ENCODE assay signal across 12 mouse cellular contexts in genomic region chr16:91896426-91896830, GRCm38 (mm10).
DNase-seq lines count a peak whose midpoint lies in the region; ATAC-seq lines count a peak whose summit lies in the region.
"Had no signal": no experiment of that assay in that cellular context is flagged by ENCODE, and none has a peak within 500 bp of the region (broad histone marks: within the 10 kb centered on the region; RNA-seq: fewer than 3 reads in every experiment).

No protein-coding gene starts in this region.

- no peak overlapping the region for H3K4me2 ChIP-seq in hindbrain, embryonic 14.5 days (replicated peaks)
- H3K4me2 ChIP-seq: liver, embryonic 13.5 days; midbrain, embryonic 12.5 days had no signal

- ATAC-seq in hindbrain, embryonic 14.5 days (ENCODE audit: low FRiP score): no peak; the same call in 1 of the 2 replicates

- H3K27me3 ChIP-seq in hindbrain, embryonic 14.5 days (ENCODE audit: control insufficient read depth, insufficient read depth, low read length): no peaks in the 10 kb centered on the region
- H3K27me3 ChIP-seq in hindbrain, embryonic 10.5 days (ENCODE audit: insufficient read depth, poor library complexity, severe bottlenecking): no peaks in the 10 kb centered on the region
- H3K27me3 ChIP-seq: midbrain, embryonic 12.5 days had no signal

- DNase-seq in hindbrain, embryonic 14.5 days (ENCODE audit: low spot score): no peak
- no peak for DNase-seq in hindbrain, embryonic 10.5 days (ENCODE audit: low spot score)
- peak; percentile 86 to 87 for DNase-seq in cerebellum, postnatal 10 days
- DNase-seq in layer of hippocampus, adult 9-11 months: peak; percentile 83
- DNase-seq in right cerebral cortex, adult 2 months (ENCODE audit: low spot score in 2 of 2): peak; percentile 62 to 66
- DNase-seq in spleen, postnatal 10 days (ENCODE audit: low spot score in 2 of 2): no peak
- no peak for DNase-seq in embryo, embryonic 10.5 days (ENCODE audit: low spot score)
- DNase-seq in gastrocnemius, postnatal 4 days (ENCODE audit: low spot score in 2 of 2): no peak
- DNase-seq: embryo, embryonic 11 days; gastrocnemius, postnatal 36 days; liver, embryonic 13.5 days had no signal

- WGBS in hindbrain, embryonic 14.5 days: 62% methylated on average over 6 of the region's 6 CpGs
- 79% methylated on average over 6 of the region's 6 CpGs for WGBS in hindbrain, embryonic 10.5 days

- peaks cover 64% of the 10 kb centered on the region for H3K36me3 ChIP-seq in hindbrain, embryonic 14.5 days (replicated peaks; ENCODE audit: control insufficient read depth, insufficient read depth)
- 0 out of 2 replicates have a peak, but pooled peaks cover 4% of the 10 kb centered on the region for H3K36me3 ChIP-seq in hindbrain, embryonic 10.5 days
- H3K36me3 ChIP-seq: liver, embryonic 13.5 days had no signal

- no peaks in the 10 kb centered on the region for H3K9me3 ChIP-seq in hindbrain, embryonic 14.5 days (ENCODE audit: control insufficient read depth, low read length)
- H3K9me3 ChIP-seq in hindbrain, embryonic 10.5 days: no peaks in the 10 kb centered on the region
- H3K9me3 ChIP-seq: liver, embryonic 13.5 days; midbrain, embryonic 12.5 days had no signal

- no peak overlapping the region for H3K4me3 ChIP-seq in hindbrain, embryonic 14.5 days (replicated peaks; ENCODE audit: low read length)
- H3K4me3 ChIP-seq in hindbrain, embryonic 10.5 days: no peak overlapping the region
- H3K4me3 ChIP-seq: liver, embryonic 13.5 days; midbrain, embryonic 12.5 days had no signal

- peaks cover 15% of the 10 kb centered on the region; the same call in 1 of the 2 replicates for H3K4me1 ChIP-seq in hindbrain, embryonic 14.5 days (replicated peaks; ENCODE audit: control insufficient read depth, insufficient read depth, low read length)
- peaks cover 24% of the 10 kb centered on the region for H3K4me1 ChIP-seq in hindbrain, embryonic 10.5 days (replicated peaks)
- H3K4me1 ChIP-seq: liver, embryonic 13.5 days had no signal

- H3K27ac ChIP-seq in hindbrain, embryonic 14.5 days: peak overlapping the region; percentile 59; the same call in 1 of the 2 replicates
- no peak overlapping the region for H3K27ac ChIP-seq in hindbrain, embryonic 10.5 days
- H3K27ac ChIP-seq: liver, embryonic 13.5 days; midbrain, embryonic 12.5 days had no signal

- no peak overlapping the region for H3K9ac ChIP-seq in hindbrain, embryonic 14.5 days
- H3K9ac ChIP-seq: liver, embryonic 13.5 days; midbrain, embryonic 12.5 days had no signal

Comparison
In these comparisons a context has a peak if more than half of its experiments do, and no peak if none do; other contexts are left out.
1. DNase-seq: peak in cerebellum, postnatal 10 days (2 of 2), layer of hippocampus, adult 9-11 months (single experiment) and right cerebral cortex, adult 2 months (2 of 2); none in hindbrain, embryonic 14.5 days (single experiment), hindbrain, embryonic 10.5 days (single experiment), spleen, postnatal 10 days (0 of 2), embryo, embryonic 10.5 days (single experiment) and gastrocnemius, postnatal 4 days (0 of 2).